Mouse (Mus musculus) erythroblast, embryonic 14.5 days (primary cell): ENCODE results near the gene Rhbg.

Experiments used
- GATA1 ChIP-seq: IDR thresholded peaks from 2 replicates; pipeline ENCODE4 v1.6.1; 2012; ENCODE audit warnings: low read length, inconsistent platforms, mixed read lengths
- TAL1 ChIP-seq: IDR thresholded peaks from 3 replicates; pipeline ENCODE4 v1.6.1; 2012; ENCODE audit warnings: low read length, inconsistent platforms, mixed read lengths

DNA sequence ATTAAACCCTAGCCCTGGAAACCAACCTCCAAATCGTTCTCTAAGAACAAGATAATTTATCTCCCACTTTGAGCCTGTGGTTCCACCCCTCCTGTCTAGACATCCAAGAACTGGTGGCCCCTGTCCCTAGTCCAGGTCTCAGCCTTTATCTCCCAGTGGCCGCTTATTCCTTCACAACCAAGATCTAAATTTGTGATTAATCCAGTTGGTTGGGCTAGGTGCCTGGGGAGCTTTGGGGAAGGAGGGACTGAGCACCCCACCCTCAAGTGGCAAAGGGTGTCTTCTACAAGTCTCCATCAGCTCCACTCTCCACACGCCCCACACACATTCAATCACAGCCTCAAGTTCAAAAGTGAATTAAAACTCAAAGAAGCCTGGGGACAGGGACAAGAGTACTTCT lies 48.0 kb downstream of the Rhbg start:
- no peak for TF ChIP-seq TAL1
- TF ChIP-seq GATA1, result no peak
